Mouse (Mus musculus): ENCODE data around the gene Vmn2r40. TPM values are rescaled to one million over a fixed set of nuclear protein-coding genes. Genes with fewer than 3 reads are reported as not detected.
"Not testable (repeated sequence)": the region's sequence is repeated elsewhere in the genome, so short reads cannot be mapped to it uniquely, and the experiment has no call there.

Gene Vmn2r40
- polyA plus RNA-seq (2012; rRNA removed), result not detected in 2 replicates

DNA sequence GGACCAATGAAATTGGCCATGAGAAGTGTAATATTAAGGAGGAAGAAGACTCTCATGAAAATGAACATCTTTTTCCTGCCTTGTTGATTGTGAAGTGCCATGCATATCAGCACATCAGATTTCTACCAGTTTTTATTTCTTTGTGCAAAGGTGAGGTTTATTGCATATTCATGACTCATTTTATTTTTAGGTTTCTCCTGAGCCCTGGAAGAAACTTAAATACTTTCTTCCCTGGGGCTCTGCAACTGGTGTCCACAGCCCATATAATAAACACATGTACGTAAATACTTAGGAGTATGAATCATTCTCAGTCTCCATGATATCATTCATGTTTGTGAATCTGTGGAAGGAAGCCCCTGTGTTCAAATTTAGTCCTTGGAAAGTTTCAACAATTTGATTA, at the start of gene Vmn2r40:
Gene Vmn2r40 (minus strand): TSS at position 101 of the 400 bp plus-strand sequence.
- DNase-seq (ENCODE audit: low read depth), result not testable (repeated sequence)

Other genes with a start within 250 kb of the Vmn2r40 start
- gene Vmn2r39, start 99.4 kb upstream of the Vmn2r40 start, polyA plus RNA-seq (2012; rRNA removed), result not detected in 2 replicates
- gene Vmn2r38, start 166.4 kb upstream of the Vmn2r40 start, polyA plus RNA-seq (2012; rRNA removed), result not detected in 2 replicates

Measured in brain, embryonic 14.5 days (tissue).